Mouse (Mus musculus): ENCODE measurements around the gene Krt35. TPM values are rescaled to one million over a fixed set of nuclear protein-coding genes. Genes with fewer than 3 reads are reported as not detected.

Gene Krt35
- total RNA-seq (2021), result not detected
- long read RNA-seq, experiment 1, result 0 reads
- long read RNA-seq, experiment 2, result 0 reads

GRCm38 (mm10) chr11:100096141-100096540, at the start of gene Krt35:
TSS of gene Krt35 (minus strand) at chr11:100096241.
- DNase-seq (ENCODE audit: low spot score in 2 of 2), result no peak
- Histone ChIP-seq H3K4me3 (no peak within 1 kb of the TSS), H3K27ac (no peak within 1 kb of the TSS)
- TF ChIP-seq CTCF (conservative IDR thresholded peaks at IDR 0.05), result no peak

DNA sequence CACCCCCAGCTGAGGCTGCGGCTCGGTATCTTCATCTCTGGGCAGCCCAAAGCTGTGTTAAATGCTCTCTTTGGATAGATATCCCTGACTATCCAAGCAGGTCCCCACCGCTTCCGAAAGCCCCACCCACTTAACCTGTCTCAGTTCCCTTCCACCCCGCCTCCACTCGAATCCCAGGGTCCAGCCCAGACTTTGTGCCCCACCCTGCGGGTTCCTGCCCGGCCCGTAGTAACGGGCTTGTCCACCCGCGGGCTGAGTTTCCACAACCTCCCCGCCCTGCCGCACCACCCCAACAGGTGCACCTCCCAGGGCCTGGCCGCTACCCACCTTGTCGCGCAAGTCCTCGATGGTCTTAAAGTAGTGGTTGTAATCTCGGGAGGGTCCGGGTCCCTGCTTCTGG, 49.1 kb upstream of the Krt35 start:
- no peak overlapping the region for H3K4me3 ChIP-seq
- no peak for TF ChIP-seq CTCF (conservative IDR thresholded peaks at IDR 0.05)
- no peak for DNase-seq (ENCODE audit: low spot score in 2 of 2)
- no peak overlapping the region for H3K27ac ChIP-seq

- Histone ChIP-seq H3K27ac (no peak overlapping the region), H3K4me3 (no peak overlapping the region)
- DNase-seq (ENCODE audit: low spot score in 2 of 2), result no peak
- no peak for TF ChIP-seq CTCF (conservative IDR thresholded peaks at IDR 0.05)
Observed at GRCm38 (mm10) chr11:100140966-100141365, 44.9 kb upstream of the Krt35 start.

DNA sequence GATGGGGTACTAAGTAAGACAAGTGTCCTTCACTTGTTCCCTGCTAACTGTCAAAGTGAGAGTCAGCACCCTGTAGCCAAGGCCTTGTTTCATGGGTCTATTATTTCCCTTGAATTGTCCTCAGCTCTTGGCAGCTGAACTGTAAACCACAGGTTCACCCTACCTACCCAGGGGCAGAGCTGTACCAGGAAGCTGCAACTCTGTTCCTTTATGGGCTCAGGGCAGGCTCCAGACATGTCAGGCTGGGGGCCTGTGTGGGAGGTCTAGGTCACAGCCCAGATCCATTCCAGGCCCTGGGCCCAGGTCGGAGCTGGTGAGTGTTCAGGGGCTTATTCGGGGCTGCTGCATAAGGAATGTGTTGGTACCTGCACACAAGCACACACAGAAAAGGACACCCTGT, 43.4 kb upstream of the Krt35 start:
- Histone ChIP-seq H3K4me3 (no peak overlapping the region), H3K27ac (no peak overlapping the region)
- no peak for TF ChIP-seq CTCF (conservative IDR thresholded peaks at IDR 0.05)
- no peak for DNase-seq (ENCODE audit: low spot score in 2 of 2)

- Histone ChIP-seq H3K27ac (no peak overlapping the region), H3K4me3 (no peak overlapping the region)
- no peak for TF ChIP-seq CTCF (conservative IDR thresholded peaks at IDR 0.05)
- DNase-seq (ENCODE audit: low spot score in 2 of 2), result no peak
Observed at GRCm38 (mm10) chr11:100138809-100139208, 42.8 kb upstream of the Krt35 start.

DNA sequence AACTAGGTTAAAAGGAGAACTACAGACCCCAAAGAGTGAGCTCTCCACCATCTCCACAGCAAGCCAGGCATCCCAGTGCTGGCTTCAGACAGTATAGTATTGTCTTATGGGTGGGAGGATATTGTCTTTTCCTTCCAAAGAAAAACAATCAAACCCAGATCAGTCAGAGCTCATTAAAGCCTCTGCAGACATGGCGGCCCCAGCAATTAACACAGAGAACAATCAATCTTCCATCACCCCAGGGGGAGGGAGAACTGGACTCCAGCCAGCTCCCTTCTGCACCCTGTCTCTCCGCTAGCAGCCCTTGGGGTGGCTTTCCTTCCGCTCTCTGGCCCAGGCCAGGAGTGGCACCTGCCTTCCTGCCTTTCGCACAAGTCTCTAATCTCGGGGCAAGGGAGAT, 41.7 kb upstream of the Krt35 start:
- Histone ChIP-seq H3K4me3 (no peak overlapping the region), H3K27ac (no peak overlapping the region)
- DNase-seq (ENCODE audit: low spot score in 2 of 2), result no peak
- no peak for TF ChIP-seq CTCF (conservative IDR thresholded peaks at IDR 0.05)

DNA sequence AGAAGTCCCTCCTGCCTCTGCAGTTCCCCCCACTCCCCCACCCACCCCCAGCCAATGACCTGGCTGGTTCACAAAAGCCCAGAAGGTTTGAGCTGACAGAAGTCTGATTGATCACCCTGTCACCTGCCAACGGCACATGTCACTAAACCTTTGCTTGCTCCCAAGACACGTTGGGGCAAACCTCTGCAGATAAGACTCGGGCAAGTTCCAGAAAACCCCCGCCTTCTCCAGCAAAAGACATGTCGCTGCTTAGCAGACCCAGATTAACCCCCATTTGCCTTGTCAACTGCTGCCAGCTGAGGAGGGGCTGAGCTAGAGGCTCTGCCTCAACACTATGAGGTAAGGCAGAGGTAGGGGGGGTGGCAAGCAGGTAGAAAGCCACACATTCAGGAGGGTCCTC, 40.5 kb upstream of the Krt35 start:
- Histone ChIP-seq H3K4me3 (no peak overlapping the region), H3K27ac (no peak overlapping the region)
- TF ChIP-seq CTCF (conservative IDR thresholded peaks at IDR 0.05), result no peak
- DNase-seq (ENCODE audit: low spot score in 2 of 2), result no peak

GRCm38 (mm10) chr11:100135731-100136130, 39.7 kb upstream of the Krt35 start, which contains the start of gene Krt15:
TSS of gene Krt15 (minus strand) at chr11:100135928.
- TF ChIP-seq CTCF (conservative IDR thresholded peaks at IDR 0.05), result no peak
- no peak for DNase-seq (ENCODE audit: low spot score in 2 of 2)
- no peak within 1 kb of the TSS for H3K4me3 ChIP-seq
- H3K27ac ChIP-seq, result no peak within 1 kb of the TSS

- DNase-seq (ENCODE audit: low spot score in 2 of 2), result no peak
- TF ChIP-seq CTCF (conservative IDR thresholded peaks at IDR 0.05), result no peak
- no peak overlapping the region for H3K27ac ChIP-seq
- no peak overlapping the region for H3K4me3 ChIP-seq
Observed at GRCm38 (mm10) chr11:100124901-100125300, 28.9 kb upstream of the Krt35 start.

DNA sequence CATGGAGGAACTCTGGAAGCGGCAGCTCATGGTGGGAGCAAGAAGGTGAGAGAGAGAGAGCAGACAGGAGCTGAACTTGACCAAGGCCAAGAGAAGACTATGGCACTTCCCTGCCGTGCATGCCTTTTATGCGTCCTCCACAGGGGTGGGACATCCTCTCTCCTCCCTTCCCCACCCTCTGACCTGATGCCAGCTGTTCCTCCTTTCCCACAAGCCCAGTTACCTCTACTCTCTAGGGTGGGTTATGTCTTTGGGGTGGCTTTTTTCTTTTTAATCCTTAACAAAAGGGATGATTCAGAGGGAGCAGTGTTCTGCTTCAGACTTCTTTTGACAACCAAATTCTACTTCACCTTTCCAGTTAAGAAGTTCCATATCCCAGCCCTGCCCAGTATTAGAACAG, 25.4 kb upstream of the Krt35 start, which contains the start of gene Krt13:
Gene Krt13, minus strand, starts transcription at position 101 of the 400 bp plus-strand sequence.
- DNase-seq (ENCODE audit: low spot score in 2 of 2), result no peak
- no peak within 1 kb of the TSS for H3K27ac ChIP-seq
- no peak for TF ChIP-seq CTCF (conservative IDR thresholded peaks at IDR 0.05)
- H3K4me3 ChIP-seq, result no peak within 1 kb of the TSS

DNA sequence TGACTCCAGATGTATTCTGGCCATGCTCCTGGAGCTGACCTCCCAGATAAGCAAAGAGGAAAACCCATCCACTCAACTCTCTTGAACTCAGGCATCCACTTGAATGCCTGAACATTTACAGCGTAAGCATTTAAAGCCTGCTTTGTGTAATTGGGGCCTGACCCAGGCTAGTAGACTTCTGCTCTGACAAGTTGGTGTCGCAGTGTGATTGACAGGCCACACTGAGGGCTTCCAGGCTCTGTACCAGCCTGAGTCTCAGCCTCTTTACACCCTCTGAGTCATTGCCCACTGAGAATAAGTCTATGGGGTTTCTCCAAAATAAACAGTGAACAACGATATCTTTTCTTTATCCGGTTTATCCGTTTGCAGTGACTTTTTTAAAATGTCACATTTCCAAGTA, 24.3 kb upstream of the Krt35 start:
- no peak overlapping the region for H3K27ac ChIP-seq
- no peak for TF ChIP-seq CTCF (conservative IDR thresholded peaks at IDR 0.05)
- no peak overlapping the region for H3K4me3 ChIP-seq
- no peak for DNase-seq (ENCODE audit: low spot score in 2 of 2)

- no peak for DNase-seq (ENCODE audit: low spot score in 2 of 2)
- no peak overlapping the region for H3K27ac ChIP-seq
- TF ChIP-seq CTCF (conservative IDR thresholded peaks at IDR 0.05), result no peak
- H3K4me3 ChIP-seq, result no peak overlapping the region
Observed at GRCm38 (mm10) chr11:100113742-100114029, 17.6 kb upstream of the Krt35 start.

DNA sequence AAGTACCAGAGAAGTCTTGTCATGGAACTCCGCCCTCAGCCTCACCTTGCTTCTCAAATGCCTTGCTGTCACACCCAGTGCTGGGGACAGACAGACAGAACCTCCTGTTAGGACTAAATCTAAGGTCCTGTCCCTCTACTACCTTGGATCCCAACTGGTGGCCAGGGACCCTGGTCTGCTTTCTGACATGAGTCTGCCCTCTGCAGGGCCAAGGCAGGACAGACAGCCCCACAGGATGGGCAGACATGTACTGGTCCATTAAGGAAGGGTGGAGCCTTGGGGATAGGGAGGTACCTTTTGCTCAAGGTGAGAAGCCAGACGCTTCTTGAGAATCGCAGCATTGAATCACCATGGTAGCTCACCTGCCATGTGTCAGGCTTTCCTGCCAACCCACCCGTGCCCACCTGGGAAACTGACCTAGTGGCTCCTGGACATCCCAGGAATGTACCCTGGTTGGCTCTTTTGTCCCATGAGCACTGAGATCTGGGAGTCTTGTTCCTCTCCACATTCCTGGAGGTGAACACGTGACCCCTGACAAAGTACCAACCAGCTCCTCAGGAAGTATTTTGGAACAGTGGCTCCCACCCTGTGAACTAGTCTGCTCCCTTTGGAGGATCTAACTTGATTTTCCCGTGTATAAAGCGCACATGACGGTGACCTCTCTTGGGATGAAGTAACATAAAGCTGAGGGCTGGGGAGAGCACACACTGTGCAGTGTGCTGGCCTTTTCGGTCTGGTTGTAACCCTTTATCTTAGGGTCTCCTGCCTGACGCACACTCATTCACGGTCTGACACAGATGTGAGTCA, 17.1 kb upstream of the Krt35 start:
- no peak overlapping the region for H3K4me3 ChIP-seq
- no peak overlapping the region for H3K27ac ChIP-seq
- DNase-seq (ENCODE audit: low spot score in 2 of 2), result no peak
- no peak for TF ChIP-seq CTCF (conservative IDR thresholded peaks at IDR 0.05)

DNA sequence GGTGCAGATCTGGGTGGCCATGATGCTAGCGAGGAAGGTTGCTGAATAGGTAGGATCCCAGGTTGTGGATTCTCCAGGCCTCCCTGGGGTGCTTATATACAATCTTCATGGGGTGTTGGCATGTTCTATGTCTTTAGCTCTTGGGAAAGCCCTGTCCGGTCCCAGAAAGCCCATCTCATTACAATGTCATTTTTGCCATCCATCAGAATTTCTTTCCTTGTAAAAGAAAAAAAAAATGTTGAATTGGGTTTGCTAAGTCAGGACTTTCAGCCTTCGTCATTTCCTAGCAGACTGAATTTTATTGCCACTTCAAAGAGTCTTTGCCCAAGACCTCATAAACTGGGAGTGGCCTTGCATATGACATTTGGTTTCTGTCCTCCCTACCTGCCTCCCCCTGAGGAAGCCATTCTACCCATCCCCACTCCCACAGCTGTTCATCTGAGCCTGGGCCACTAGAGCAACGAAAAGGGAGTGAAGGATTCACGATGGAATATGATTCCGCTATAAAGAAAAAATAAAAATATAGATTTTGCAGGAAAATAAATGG, 9.6 kb upstream of the Krt35 start, which contains the start of gene Krt36:
Gene Krt36, minus strand, starts transcription at position 51 of the 547 bp plus-strand sequence.
- no peak for TF ChIP-seq CTCF (conservative IDR thresholded peaks at IDR 0.05)
- DNase-seq (ENCODE audit: low spot score in 2 of 2), result no peak
- Histone ChIP-seq H3K4me3 (no peak within 1 kb of the TSS), H3K27ac (no peak within 1 kb of the TSS)
